Mouse (Mus musculus) MEL (cell line): ENCODE measurements around the gene Snta1. TPM values are rescaled to one million over a fixed set of nuclear protein-coding genes. Genes with fewer than 3 reads are reported as not detected.
A peak's percentile ranks its signal among the peaks of the same experiment; 100 is the strongest.

ENCODE experiments used
- DNase-seq: peaks from one replicate; pipeline ENCODE4 v3.0.0; 2011; ENCODE audit warnings: low read depth, low spot score
- H3K27ac ChIP-seq: 2 replicates; pipeline ENCODE4 v1.5.1; 2012; ENCODE audit warnings: low read depth, mild to moderate bottlenecking, control low read depth, low read length, moderate library complexity; ENCODE audit not compliant: control insufficient read depth
- H3K27me3 ChIP-seq, 2 experiments: fragments of 150-350 bp in 1 of 2; sonication (generic) in 1 of 2; 2 replicates each; pipeline ENCODE4 v1.6.1; 2012; ENCODE audit warnings: low read length in 2 of 2, mild to moderate bottlenecking in 2 of 2, improper control_type of control experiment in 1 of 2, moderate library complexity in 1 of 2; ENCODE audit not compliant: insufficient read depth in 2 of 2, control insufficient read depth in 1 of 2
- H3K36me3 ChIP-seq, 2 experiments: 2 replicates each; pipeline ENCODE4 v1.6.1; 2012 to 2014; ENCODE audit warnings: low read length in 2 of 2, improper control_type of control experiment in 1 of 2, inconsistent platforms in 1 of 2, mild to moderate bottlenecking in 1 of 2; ENCODE audit not compliant: insufficient read depth in 2 of 2, control insufficient read depth in 1 of 2
- H3K4me1 ChIP-seq, 2 experiments: fragments of 150-350 bp in 1 of 2; sonication (generic) in 1 of 2; 2 replicates each; pipeline ENCODE4 v1.6.1; 2012; ENCODE audit warnings: low read length in 2 of 2, improper control_type of control experiment in 1 of 2, mild to moderate bottlenecking in 1 of 2; ENCODE audit not compliant: insufficient read depth in 2 of 2, control insufficient read depth in 1 of 2
- H3K4me3 ChIP-seq, 2 experiments: fragments of 150-350 bp in 1 of 2; sonication (generic) in 1 of 2; 2 replicates each; pipeline ENCODE4 v1.5.1; 2012; ENCODE audit warnings: low read depth in 2 of 2, low read length in 2 of 2, mild to moderate bottlenecking in 2 of 2, moderate library complexity in 2 of 2, control low read depth in 1 of 2, improper control_type of control experiment in 1 of 2; ENCODE audit not compliant: control insufficient read depth in 1 of 2, insufficient read depth in 1 of 2
- H3K79me2 ChIP-seq: 2 replicates; pipeline ENCODE4 v1.6.1; 2012; ENCODE audit warnings: mild to moderate bottlenecking, low read length, moderate library complexity; ENCODE audit not compliant: control insufficient read depth, poor library complexity, insufficient read depth
- H3K9ac ChIP-seq: 2 replicates; pipeline ENCODE4 v1.6.1; 2012; ENCODE audit warnings: low read depth, mild to moderate bottlenecking, control low read depth, low read length, moderate library complexity; ENCODE audit not compliant: control insufficient read depth, poor library complexity, severe bottlenecking
- H3K9me3 ChIP-seq: fragments of 150-350 bp; sonication (generic); replicated peaks from 2 replicates; pipeline ENCODE4 v1.6.1; 2012; ENCODE audit warnings: mild to moderate bottlenecking, low read length, improper control_type of control experiment, moderate library complexity; ENCODE audit not compliant: insufficient read depth
- E2F4 ChIP-seq: IDR thresholded peaks from 2 replicates; pipeline ENCODE4 v1.6.1; 2011; ENCODE audit warnings: low read depth, low read length, improper control_type of control experiment, borderline replicate concordance
- ELF1 ChIP-seq: IDR thresholded peaks from 2 replicates; pipeline ENCODE4 v1.6.1; 2014; ENCODE audit warnings: low read depth, mild to moderate bottlenecking, inconsistent platforms, low read length, improper control_type of control experiment, moderate library complexity
- EP300 ChIP-seq, 2 experiments: IDR thresholded peaks; 2 replicates each; pipeline ENCODE4 v1.6.1; 2011; ENCODE audit warnings: improper control_type of control experiment in 2 of 2, low read length in 2 of 2, low read depth in 1 of 2, mild to moderate bottlenecking in 1 of 2
- GATA1 ChIP-seq: IDR thresholded peaks from 2 replicates; pipeline ENCODE4 v1.6.1; 2011; ENCODE audit warnings: low read depth, low read length, improper control_type of control experiment
- KAT2A ChIP-seq: conservative IDR thresholded peaks from 2 replicates; pipeline ENCODE4 v1.6.1; 2012; ENCODE audit warnings: low read depth, low read length, improper control_type of control experiment, inconsistent platforms
- MAFK ChIP-seq: IDR thresholded peaks from 2 replicates; pipeline ENCODE4 v1.6.1; 2011; ENCODE audit warnings: low read depth, mild to moderate bottlenecking, low read length, improper control_type of control experiment, borderline replicate concordance
- MAX ChIP-seq: IDR thresholded peaks from 2 replicates; pipeline ENCODE4 v1.6.1; 2011; ENCODE audit warnings: low read length, improper control_type of control experiment
- MEF2A ChIP-seq: IDR thresholded peaks from 2 replicates; pipeline ENCODE4 v1.6.1; 2014; ENCODE audit warnings: low read depth, mild to moderate bottlenecking, inconsistent platforms, low read length, improper control_type of control experiment; ENCODE audit not compliant: poor library complexity, insufficient replicate concordance, severe bottlenecking; ENCODE audit errors: extremely low read depth
- MYB ChIP-seq: IDR thresholded peaks from 2 replicates; pipeline ENCODE4 v1.6.1; 2011; ENCODE audit warnings: mild to moderate bottlenecking, low read depth, low read length, improper control_type of control experiment
- MYC ChIP-seq: IDR thresholded peaks from 2 replicates; pipeline ENCODE4 v1.6.1; 2011; ENCODE audit warnings: low read depth, mild to moderate bottlenecking, low read length, improper control_type of control experiment, moderate library complexity
- NELFE ChIP-seq: IDR thresholded peaks from 2 replicates; pipeline ENCODE4 v1.6.1; 2011; ENCODE audit warnings: low read depth, low read length, improper control_type of control experiment
- NRF1 ChIP-seq: IDR thresholded peaks from 2 replicates; pipeline ENCODE4 v1.6.1; 2014; ENCODE audit warnings: low read depth, mild to moderate bottlenecking, inconsistent platforms, low read length, improper control_type of control experiment, moderate library complexity; ENCODE audit not compliant: poor library complexity, insufficient read depth, severe bottlenecking
- POLR2A ChIP-seq, 2 experiments: IDR thresholded peaks; 2 replicates each; pipeline ENCODE4 v1.6.1; 2011 to 2012; ENCODE audit warnings: low read length in 2 of 2, mild to moderate bottlenecking in 2 of 2, control low read depth in 1 of 2, improper control_type of control experiment in 1 of 2, low read depth in 1 of 2, moderate library complexity in 1 of 2; ENCODE audit not compliant: control insufficient read depth in 1 of 2, insufficient read depth in 1 of 2, poor library complexity in 1 of 2
- POLR2AphosphoS2 ChIP-seq: IDR thresholded peaks from 2 replicates; pipeline ENCODE4 v1.6.1; 2011; ENCODE audit warnings: low read length, improper control_type of control experiment
- POLR2AphosphoS5 ChIP-seq: IDR thresholded peaks from 2 replicates; pipeline ENCODE4 v1.6.1; 2012; ENCODE audit warnings: low read depth, borderline replicate concordance, mild to moderate bottlenecking, inconsistent platforms, low read length, moderate library complexity, mixed read lengths
- SIN3A ChIP-seq: IDR thresholded peaks from 2 replicates; pipeline ENCODE4 v1.6.1; 2012; ENCODE audit warnings: low read length, improper control_type of control experiment, inconsistent platforms
- TBP ChIP-seq: IDR thresholded peaks from 2 replicates; pipeline ENCODE4 v1.8.0; 2011; ENCODE audit warnings: low read depth, low read length, improper control_type of control experiment
- USF1 ChIP-seq: IDR thresholded peaks from 2 replicates; pipeline ENCODE4 v1.6.1; 2014; ENCODE audit warnings: low read depth, mild to moderate bottlenecking, inconsistent platforms, low read length, improper control_type of control experiment, moderate library complexity
- USF2 ChIP-seq, 2 experiments: IDR thresholded peaks; 2 replicates each; pipeline ENCODE4 v1.6.1; 2011 to 2012; ENCODE audit warnings: improper control_type of control experiment in 2 of 2, low read length in 2 of 2, borderline replicate concordance in 1 of 2, inconsistent platforms in 1 of 2, low read depth in 1 of 2, mild to moderate bottlenecking in 1 of 2; ENCODE audit not compliant: insufficient read depth in 1 of 2
- ZC3H11A ChIP-seq: IDR thresholded peaks from 2 replicates; pipeline ENCODE4 v1.6.1; 2012; ENCODE audit warnings: low read depth, mild to moderate bottlenecking, inconsistent platforms, low read length, improper control_type of control experiment
- ZMIZ1 ChIP-seq: IDR thresholded peaks from 2 replicates; pipeline ENCODE4 v1.6.1; 2012; ENCODE audit warnings: low read depth, mild to moderate bottlenecking, inconsistent platforms, low read length, improper control_type of control experiment, moderate library complexity
- polyA plus RNA-seq, 2 experiments: library from polyadenylated mRNA; stranded (reverse) in 1 of 2; unstranded in 1 of 2; fragments of >175 nt in 1 of 2; fragments of >200 nt in 1 of 2; gene quantifications; 2 replicates each; pipeline versions ENCODE4 v1.2.1 to v1.2.4; 2012; ENCODE audit warnings: low replicate concordance in 2 of 2, low read depth in 1 of 2; ENCODE audit not compliant: insufficient read length in 2 of 2, insufficient read depth in 1 of 2, missing spikeins in 1 of 2
- total RNA-seq: library from RNA; depleted of rRNA; stranded (reverse); fragments of 300-350 nt; gene quantifications from 2 replicates; pipeline ENCODE4 v1.2.3, GENCODE M21; 2012; rRNA removed

The Snta1 gene
- total RNA-seq, result 2.7 and 3.0 TPM in 2 replicates
- 1 to 10 TPM in 1 of 2 experiments, not detected in 1; 6.7 TPM for polyA plus RNA-seq

GRCm38 (mm10) chr2:154407643-154408445 lies at the start of gene Snta1:
TSS of gene Snta1 (minus strand) at chr2:154408099.
- H3K4me1 ChIP-seq, result peaks cover 2 to 16% of the 10 kb centered on the region in 2 experiments; a peak in 3 of 4 replicates
- peaks cover 0 to 2% of the 10 kb centered on the region in 2 experiments; a peak in 1 of 4 replicates for H3K36me3 ChIP-seq
- no peak for TF ChIP-seq ZC3H11A
- TF ChIP-seq ELF1, result no peak
- TF ChIP-seq E2F4, result no peak
- TF ChIP-seq POLR2A (IDR thresholded peaks at IDR 0.05; ENCODE audit: control insufficient read depth in 1 of 2, insufficient read depth in 1 of 2, low read depth in 1 of 2, low read length in 2 of 2, poor library complexity in 1 of 2), result peak in 1 of 2 experiments; percentile 26; a peak in 1 of 4 replicates
- no peak for TF ChIP-seq EP300 (IDR thresholded peaks at IDR 0.05; ENCODE audit: low read depth in 1 of 2, low read length in 2 of 2)
- TF ChIP-seq POLR2AphosphoS2, result no peak
- peak; percentile 17; the same call in 1 of the 2 replicates for TF ChIP-seq NRF1
- no peak for TF ChIP-seq ZMIZ1
- TF ChIP-seq MYC, result no peak
- TF ChIP-seq USF1, result no peak
- no peak for TF ChIP-seq KAT2A
- no peak for TF ChIP-seq TBP
- 0 out of 2 replicates have a peak, but pooled peaks have one; percentile 18 for TF ChIP-seq MAX
- no peak for TF ChIP-seq GATA1
- TF ChIP-seq USF2 (IDR thresholded peaks at IDR 0.05; ENCODE audit: borderline replicate concordance in 1 of 2, insufficient read depth in 1 of 2, low read depth in 1 of 2, low read length in 2 of 2), result no peak
- TF ChIP-seq SIN3A, result no peak
- 0 out of 2 replicates have a peak, but pooled peaks have one; percentile 27 for TF ChIP-seq NELFE
- no peaks in the 10 kb centered on the region for H3K9me3 ChIP-seq
- H3K4me3 ChIP-seq, result peak within 1 kb of the TSS; percentile 65 to 99
- H3K27me3 ChIP-seq, result no peaks in the 10 kb centered on the region
- H3K9ac ChIP-seq, result peak within 1 kb of the TSS; percentile 68
- peak; percentile 80 for DNase-seq
- no peak within 1 kb of the TSS for H3K27ac ChIP-seq
- H3K79me2 ChIP-seq, result no peaks in the 10 kb centered on the region

GRCm38 (mm10) chr2:154456621-154457020 lies 48.7 kb upstream of the Snta1 start:
- H3K9ac ChIP-seq, result no peak overlapping the region
- DNase-seq, result no peak
- no peak overlapping the region for H3K27ac ChIP-seq
- peaks cover 21 to 31% of the 10 kb centered on the region in 2 experiments for H3K4me1 ChIP-seq
- no peaks in the 10 kb centered on the region for H3K9me3 ChIP-seq
- H3K27me3 ChIP-seq, result no peaks in the 10 kb centered on the region
- peaks cover 15% of the 10 kb centered on the region for H3K79me2 ChIP-seq
- H3K36me3 ChIP-seq, result peaks cover 1 to 50% of the 10 kb centered on the region in 2 experiments; a peak in 2 of 4 replicates
- TF ChIP-seq ELF1 (no peak), USF2 (IDR thresholded peaks at IDR 0.05; ENCODE audit: borderline replicate concordance in 1 of 2, insufficient read depth in 1 of 2, low read depth in 1 of 2, low read length in 2 of 2) (no peak), MYB (no peak), POLR2A (IDR thresholded peaks at IDR 0.05; ENCODE audit: control insufficient read depth in 1 of 2, insufficient read depth in 1 of 2, low read depth in 1 of 2, low read length in 2 of 2, poor library complexity in 1 of 2) (no peak), ZC3H11A (no peak), NELFE (no peak), MYC (no peak), GATA1 (no peak), POLR2AphosphoS5 (no peak), MAFK (no peak), MEF2A (no peak)
- H3K4me3 ChIP-seq, result no peak overlapping the region
